Mouse (Mus musculus) ovary, postnatal 36 days (tissue): Measurements from ENCODE around the gene Clp1.
A peak's percentile ranks its signal among the peaks of the same experiment; 100 is the strongest.
"Not testable (repeated sequence)": the region's sequence is repeated elsewhere in the genome, so short reads cannot be mapped to it uniquely, and the experiment has no call there.

ENCODE experiments used
- DNase-seq: peaks from one replicate; pipeline ENCODE4 v3.0.0; 2022; ENCODE audit warnings: low spot score, mixed read lengths

Clp1 gene

GRCm38 (mm10) chr2:84738271-84738911 is 11.2 kb upstream of the Clp1 start:
- no peak for DNase-seq

DNA sequence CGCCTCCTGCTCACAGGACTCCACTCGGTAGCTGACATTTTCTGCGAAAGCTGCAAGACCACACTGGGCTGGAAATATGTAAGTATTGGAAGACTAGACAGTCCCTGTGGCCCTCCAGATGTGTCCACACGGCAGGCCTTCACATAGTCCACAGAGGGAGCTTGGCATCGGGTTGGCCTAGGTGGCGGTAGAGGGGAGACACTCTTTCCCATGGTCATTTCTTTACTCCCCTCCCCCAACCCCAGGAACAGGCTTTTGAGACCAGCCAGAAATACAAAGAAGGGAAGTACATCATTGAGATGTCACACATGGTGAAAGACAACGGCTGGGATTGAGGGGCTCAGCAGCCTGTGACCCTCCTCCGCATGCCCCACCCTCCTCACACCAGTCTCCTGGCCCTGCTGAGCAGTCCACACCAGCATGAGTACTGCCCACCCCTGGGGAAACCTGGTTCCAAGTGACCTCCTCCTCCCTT is 10.3 kb upstream of the Clp1 start:
- DNase-seq = no peak

- DNase-seq = no peak
Measured at GRCm38 (mm10) chr2:84736312-84737161, 9.4 kb upstream of the Clp1 start.

DNA sequence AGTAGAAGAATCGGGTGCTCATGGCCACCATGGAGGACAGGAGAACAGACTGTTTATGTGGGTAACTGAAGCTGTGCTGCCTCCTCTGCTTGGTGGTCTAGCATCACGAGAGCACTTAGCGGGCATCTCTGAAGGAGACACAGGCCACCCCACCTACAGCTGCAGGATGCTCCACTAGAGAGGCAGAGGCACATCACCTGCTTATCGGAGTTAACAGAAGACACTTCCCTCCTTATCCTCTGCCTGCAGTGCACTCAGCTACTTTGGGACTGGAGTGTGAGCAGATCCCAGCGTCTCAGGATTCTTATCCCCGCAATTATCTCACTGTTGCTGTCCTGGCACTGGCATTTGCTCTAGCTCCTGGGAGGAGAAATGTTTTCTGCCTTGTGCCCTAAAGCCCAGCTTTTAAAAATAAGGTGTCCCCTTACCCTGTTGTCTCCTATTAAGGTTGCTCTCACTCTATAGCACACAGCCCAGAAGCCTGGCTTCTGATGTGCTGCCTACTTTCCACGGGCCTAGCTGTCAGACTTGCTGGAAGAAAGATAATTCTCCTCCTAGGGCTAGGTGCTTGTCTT is 8.3 kb upstream of the Clp1 start:
- no peak for DNase-seq

DNA sequence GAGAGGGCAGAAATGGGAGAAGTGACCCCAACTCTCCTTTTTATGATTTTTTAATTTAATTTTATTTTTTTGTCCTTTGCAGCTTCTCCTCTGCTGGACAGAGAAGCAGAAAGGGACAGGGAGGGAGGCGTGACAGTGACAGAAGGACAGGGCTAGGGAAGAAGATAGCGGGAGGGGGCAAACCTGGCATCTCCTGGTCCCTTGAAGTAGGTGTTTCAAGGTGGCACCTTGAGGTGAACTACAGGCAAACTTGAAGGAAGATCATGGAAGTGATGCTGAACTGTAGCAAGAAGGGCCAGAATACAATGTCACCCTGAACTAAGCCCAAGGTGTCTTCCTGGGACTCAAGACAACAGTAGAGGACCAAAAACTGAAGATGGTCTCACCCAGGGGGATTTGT is 7.8 kb upstream of the Clp1 start:
- DNase-seq = no peak

- no peak for DNase-seq
Measured at GRCm38 (mm10) chr2:84734351-84734864, 7.3 kb upstream of the Clp1 start.

- DNase-seq = no peak
Measured at GRCm38 (mm10) chr2:84733579-84734300, 6.6 kb upstream of the Clp1 start, which contains the start of gene Ypel4. Gene Ypel4 (plus strand): TSS chr2:84734058.

GRCm38 (mm10) chr2:84732394-84732793 is 5.2 kb upstream of the Clp1 start:
- DNase-seq = no peak

- DNase-seq = no peak
Measured at GRCm38 (mm10) chr2:84731206-84731605, 4.1 kb upstream of the Clp1 start.

DNA sequence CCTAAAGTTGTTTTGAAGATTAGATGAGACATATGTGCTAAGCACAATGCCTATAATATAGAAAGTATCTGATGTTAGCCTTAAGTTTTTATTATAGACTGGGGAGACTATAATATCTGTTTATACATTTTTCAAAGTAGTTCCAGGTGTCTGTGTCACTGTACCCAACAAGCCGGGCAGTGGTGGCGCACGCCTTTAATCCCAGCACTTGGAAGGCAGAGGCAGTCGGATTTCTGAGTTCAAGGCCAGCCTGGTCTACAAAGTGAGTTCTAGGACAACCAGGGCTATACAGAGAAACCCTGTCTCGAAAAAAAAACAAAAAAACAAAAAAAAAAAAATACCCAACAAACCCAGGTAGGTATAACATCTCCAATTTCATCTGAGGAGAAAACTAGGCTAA is 1.0 kb upstream of the Clp1 start:
- DNase-seq = not testable (repeated sequence)

GRCm38 (mm10) chr2:84726716-84727115 is 434 bp downstream of the Clp1 start:
- DNase-seq = no peak

GRCm38 (mm10) chr2:84725770-84726169 is 1.4 kb downstream of the Clp1 start:
- no peak for DNase-seq

- no peak for DNase-seq
Measured at GRCm38 (mm10) chr2:84723856-84724255, 3.3 kb downstream of the Clp1 start.

GRCm38 (mm10) chr2:84721182-84721581 is 6.0 kb downstream of the Clp1 start:
- DNase-seq = no peak

- DNase-seq = no peak
Measured at GRCm38 (mm10) chr2:84720718-84721117, 6.4 kb downstream of the Clp1 start.

GRCm38 (mm10) chr2:84717357-84717756 is 9.8 kb downstream of the Clp1 start:
- no peak for DNase-seq

DNA sequence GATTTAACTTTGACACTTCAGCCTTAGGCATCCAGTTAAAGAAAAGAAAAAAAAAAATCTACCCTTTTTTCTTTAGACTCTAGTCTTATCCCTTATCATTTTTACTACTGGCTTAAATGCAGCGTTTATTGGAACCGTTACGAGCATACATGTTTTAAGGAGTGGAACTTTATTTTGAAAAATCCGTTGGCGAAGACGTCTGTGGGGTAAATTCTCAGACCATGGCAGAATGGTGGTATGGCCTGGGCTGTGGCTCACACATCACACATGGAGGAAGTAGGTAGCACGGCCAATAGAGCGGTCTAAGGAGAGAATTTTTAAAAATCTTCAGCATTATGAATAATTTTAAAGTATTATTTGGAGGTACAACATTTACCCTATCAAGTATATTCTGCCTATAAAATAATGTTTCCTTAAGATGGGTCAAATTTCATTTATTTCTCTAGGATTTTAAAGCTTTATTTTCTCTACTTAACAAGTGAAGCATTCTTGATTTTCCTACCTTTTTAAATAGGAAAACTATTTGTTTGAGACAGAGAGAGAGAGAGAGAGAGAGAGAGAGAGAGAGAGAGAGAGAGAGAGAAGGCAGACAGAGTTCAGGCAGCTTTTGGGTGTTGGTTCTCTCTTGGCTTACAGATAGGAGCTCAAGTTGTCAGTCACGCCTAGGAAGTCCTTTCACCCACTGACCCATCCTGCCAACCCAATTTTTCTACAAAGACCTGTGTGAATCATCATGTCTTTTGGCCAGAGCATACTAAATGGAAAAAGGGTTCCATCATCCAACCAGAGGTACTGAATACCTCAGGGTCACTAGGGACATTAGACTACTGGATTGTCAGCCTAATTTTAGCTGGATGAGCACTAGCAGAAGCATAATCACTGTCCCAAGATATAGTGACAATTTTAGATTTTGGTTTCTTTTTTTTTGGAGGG is 10.5 kb downstream of the Clp1 start:
- no peak for DNase-seq

- DNase-seq = peak; percentile 60
Measured at GRCm38 (mm10) chr2:84715562-84716361, 11.4 kb downstream of the Clp1 start.

DNA sequence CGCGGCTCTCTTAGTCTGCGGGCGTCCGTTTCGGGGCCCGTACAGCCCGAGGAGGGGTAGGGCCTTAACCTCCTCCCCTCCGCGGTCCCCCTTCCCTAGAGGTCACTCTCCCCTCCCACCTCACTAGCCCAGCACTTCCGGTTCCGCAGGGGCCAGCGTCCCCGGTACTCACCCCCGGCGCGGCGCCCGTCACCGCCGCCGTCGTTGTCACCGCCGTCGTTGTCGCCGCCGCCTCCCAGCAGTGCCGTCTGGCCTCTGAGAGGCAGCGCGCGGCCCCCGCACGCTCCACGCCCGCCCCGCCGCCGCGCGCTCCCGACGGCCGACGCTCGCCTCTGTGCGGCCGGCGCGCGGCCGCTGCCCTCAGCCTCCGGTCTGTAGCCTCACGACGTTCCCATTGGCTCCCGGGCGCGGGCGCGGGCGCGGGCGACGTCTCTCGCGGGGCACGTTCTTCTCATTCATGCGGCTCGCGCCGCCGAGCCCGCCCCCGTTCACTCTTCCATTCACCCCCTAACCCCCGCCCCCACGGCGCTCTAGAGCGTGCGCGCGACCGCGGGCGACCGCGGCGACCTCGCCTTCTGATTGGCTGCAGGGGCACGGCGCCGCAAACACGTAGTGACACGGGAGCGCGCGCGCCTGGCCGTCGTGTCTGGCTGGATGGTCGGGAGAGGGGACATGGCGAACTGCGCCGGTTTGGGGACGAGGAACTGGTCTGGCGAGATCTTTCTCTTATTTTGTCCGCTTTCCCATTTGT is 12.2 kb downstream of the Clp1 start, which contains the start of gene Zdhhc5:
Zdhhc5 (minus strand) TSS at position 370 of the 751 bp plus-strand sequence.
- DNase-seq = peak; percentile 99
